Mouse (Mus musculus): ENCODE measurements at regions not wholly inside any gene's neighbourhood (a gene's known extent, or its start where the extent isn't known, plus 50 kb on each side); places are given as distances from the start of the nearest gene placed in this dataset.
A peak's percentile ranks its signal among the peaks of the same experiment; 100 is the strongest.
"Not testable (repeated sequence)": the region's sequence is repeated elsewhere in the genome, so short reads cannot be mapped to it uniquely, and the experiment has no call there.

- no peak for DNase-seq (ENCODE audit: extremely low spot score in 1 of 2, low spot score in 2 of 2)
These were observed 669.0 kb downstream of the Fscb start for GRCm38 (mm10) chr12:63805458-63805857.

DNA sequence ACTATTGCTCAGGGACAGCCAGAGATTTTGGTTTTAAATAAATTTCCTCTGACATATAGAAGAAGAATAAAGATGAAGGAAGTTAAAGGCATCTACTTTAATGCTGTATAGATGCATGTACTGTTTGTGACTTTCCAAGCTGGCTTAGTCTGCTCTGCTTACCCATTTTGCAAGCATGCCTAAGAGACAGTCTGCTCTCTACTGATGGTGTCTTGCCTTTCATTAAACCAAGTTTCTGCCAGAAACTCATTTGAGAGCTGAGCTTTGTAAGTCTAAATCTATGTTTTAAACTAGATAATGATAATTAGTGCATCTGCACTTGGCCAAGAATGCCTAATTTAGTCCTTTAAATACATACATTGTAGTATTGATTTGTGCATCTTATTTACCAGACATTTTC lies 670.5 kb downstream of the Fscb start:
- no peak for DNase-seq (ENCODE audit: extremely low spot score in 1 of 2, low spot score in 2 of 2)
- no peak overlapping the region for H3K27ac ChIP-seq
- intact Hi-C loops (cut with DNase I): no loop called here
- TF ChIP-seq CTCF (IDR thresholded peaks at IDR 0.05): no peak
- H3K4me3 ChIP-seq: no peak overlapping the region

More at GRCm38 (mm10) chr12:63805458-63805857, 669.0 kb downstream of the Fscb start:
- H3K27ac ChIP-seq: no peak overlapping the region
- intact Hi-C loops (cut with DNase I): no loop called here
- no peak for TF ChIP-seq CTCF (IDR thresholded peaks at IDR 0.05)
- no peak overlapping the region for H3K4me3 ChIP-seq

DNA sequence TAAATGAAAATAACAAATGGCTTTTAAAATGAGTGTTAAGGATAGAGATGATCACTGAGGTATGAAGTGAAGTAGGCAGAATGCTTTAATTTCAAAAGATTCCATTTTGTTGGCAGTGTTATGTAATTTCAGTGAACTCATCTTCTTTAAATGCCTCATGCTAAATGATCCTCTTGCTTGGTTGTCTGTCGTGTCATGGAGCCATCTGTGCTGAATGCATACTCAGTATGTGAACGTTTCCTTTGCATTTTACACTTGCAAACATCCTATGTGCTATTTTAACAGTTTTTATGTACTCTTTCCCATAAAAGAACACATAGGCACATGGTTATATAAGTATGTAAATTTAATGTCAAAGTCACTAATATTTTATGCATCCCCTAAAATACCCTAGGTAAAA lies 682.8 kb downstream of the Fscb start:
- Histone ChIP-seq H3K27ac (peak overlapping the region; percentile 37; the same call in 1 of the 2 replicates), H3K4me3 (no peak overlapping the region)
- no peak for DNase-seq (ENCODE audit: extremely low spot score in 1 of 2, low spot score in 2 of 2)
- intact Hi-C loops (cut with DNase I): no loop called here
- no peak for TF ChIP-seq CTCF (IDR thresholded peaks at IDR 0.05)

DNA sequence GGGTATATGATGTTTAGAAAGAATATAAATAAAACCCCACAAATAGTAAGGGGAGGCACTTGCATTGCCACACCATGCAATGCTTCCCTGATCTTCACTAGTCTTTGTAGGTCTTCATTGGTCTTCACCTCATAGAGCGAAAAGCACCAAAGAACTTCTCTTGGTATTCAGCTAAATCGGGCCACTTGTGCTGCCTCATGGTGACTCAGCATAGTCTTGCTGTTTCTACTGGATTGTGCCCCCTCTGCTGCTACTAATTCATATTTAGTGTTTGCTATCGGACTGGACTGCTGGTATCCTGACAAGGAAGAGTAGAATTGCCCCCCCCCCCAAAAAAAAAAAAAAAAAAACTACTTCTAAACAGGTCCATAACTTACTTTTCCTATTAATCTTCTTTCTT lies 696.6 kb downstream of the Fscb start:
- no peak for TF ChIP-seq CTCF (IDR thresholded peaks at IDR 0.05)
- intact Hi-C loops (cut with DNase I): no loop called here

DNA sequence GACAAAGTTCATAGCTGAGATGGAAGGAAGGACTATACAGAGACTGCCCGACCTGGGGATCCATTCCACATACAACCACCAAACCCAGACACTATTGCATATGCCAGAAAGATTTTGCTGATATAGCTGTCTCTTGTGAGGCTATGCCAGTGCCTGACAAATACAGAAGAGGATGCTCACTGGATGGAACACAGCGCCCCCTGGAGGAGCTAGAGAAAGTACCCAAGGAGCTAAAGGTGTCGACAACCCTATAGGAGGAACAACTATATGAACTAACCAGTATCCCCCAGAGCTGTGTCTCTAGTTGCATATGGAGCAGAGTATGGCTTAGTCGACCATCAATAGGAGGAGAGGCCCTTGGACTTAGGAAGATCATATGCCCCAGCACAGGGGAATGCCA lies 713.4 kb downstream of the Fscb start:
- DNase-seq (ENCODE audit: extremely low spot score in 1 of 2, low spot score in 2 of 2); H3K4me3 ChIP-seq; intact Hi-C loops (cut with DNase I); H3K27ac ChIP-seq: not testable (repeated sequence)

More for the DNA sequence above, 696.6 kb downstream of the Fscb start:
- no peak for DNase-seq (ENCODE audit: extremely low spot score in 1 of 2, low spot score in 2 of 2)
- no peak overlapping the region for H3K4me3 ChIP-seq
- no peak overlapping the region for H3K27ac ChIP-seq
